Mouse (Mus musculus): ENCODE measurements around the gene Ncapd2. TPM values are rescaled to one million over a fixed set of nuclear protein-coding genes. Genes with fewer than 3 reads are reported as not detected.

Gene Ncapd2
- 0.28 TPM for polyA plus RNA-seq (2014; fragmentation: Illumina TruSeq; extraction: RNeasy Lipid Tissue Mini Kit (QIAGEN cat#74804); ENCODE audit: low read depth, low replicate concordance)

GRCm38 (mm10) chr6:125191332-125192015 is at the start of gene Ncapd2, which contains the start of gene Mrpl51:
Gene Ncapd2 (minus strand): TSS chr6:125191701.
Gene Mrpl51 (plus strand): TSS chr6:125191801.

DNA sequence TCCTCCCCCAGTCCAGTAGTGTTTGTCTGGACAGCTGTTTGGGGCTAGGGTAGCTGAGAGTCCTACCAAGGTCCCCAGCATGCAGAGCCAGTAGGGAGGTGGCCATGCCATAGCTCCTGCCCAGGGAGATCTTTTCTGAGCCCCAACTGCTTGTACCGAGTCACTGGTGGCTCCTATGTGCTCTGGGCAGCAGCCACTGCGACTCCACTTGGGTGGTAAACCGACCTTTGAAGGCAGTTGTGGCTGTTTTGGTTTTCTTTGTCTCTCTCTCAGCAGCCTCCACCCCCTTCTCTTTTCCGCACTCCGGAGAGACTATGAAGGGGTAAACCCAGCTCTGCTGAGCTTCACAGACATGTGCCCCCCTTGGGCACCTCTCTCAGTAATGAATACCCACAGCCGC is 45.3 kb upstream of the Ncapd2 start, which contains the start of gene Cd27:
TSS of gene Cd27 (minus strand) at position 229 of the 400 bp plus-strand sequence.

GRCm38 (mm10) chr6:125231117-125232044 is 39.9 kb upstream of the Ncapd2 start, which contains the start of gene Tapbpl:
Gene Tapbpl (minus strand): TSS chr6:125231860.

DNA sequence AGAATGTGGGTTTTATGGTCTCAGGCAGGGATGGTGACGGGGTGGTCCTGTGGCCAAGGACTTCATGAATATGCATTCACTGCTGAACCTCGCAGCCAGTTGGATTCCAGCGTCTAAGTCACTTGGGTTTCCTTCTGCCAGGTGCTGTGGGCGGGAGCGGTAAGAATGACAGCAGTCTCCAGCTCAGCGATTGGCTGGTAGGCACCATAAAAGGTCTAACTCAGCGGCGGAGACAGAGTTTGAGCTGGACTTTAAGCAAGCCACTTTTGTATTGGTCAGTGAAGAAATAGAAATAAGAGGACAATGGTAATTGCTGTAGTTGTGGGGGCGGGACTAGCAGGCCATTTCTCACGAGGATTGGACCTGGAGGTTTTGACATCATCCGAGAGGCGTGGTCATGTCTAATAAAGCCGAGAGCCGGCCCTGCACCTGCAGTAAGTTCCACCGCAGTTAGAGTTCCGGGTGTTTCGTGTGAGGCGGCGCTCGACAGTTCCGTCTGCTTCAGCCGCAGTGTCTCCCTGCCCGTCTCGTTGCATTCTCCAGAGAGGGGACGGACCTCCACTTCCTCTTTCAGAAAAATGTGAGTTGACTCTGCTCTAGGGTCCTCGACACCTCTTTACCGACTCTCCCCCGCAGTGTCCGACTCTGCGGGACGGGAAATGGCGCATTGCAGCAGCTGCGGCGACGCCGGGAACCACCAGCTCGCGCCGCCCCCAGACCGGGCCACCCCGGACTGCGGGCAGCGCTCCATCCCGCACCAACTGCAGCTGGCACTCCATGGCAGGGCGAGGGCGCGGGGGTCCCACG is 23.9 kb upstream of the Ncapd2 start, which contains the start of gene Vamp1:
TSS of gene Vamp1 (plus strand) at position 404 of the 807 bp plus-strand sequence.

DNA sequence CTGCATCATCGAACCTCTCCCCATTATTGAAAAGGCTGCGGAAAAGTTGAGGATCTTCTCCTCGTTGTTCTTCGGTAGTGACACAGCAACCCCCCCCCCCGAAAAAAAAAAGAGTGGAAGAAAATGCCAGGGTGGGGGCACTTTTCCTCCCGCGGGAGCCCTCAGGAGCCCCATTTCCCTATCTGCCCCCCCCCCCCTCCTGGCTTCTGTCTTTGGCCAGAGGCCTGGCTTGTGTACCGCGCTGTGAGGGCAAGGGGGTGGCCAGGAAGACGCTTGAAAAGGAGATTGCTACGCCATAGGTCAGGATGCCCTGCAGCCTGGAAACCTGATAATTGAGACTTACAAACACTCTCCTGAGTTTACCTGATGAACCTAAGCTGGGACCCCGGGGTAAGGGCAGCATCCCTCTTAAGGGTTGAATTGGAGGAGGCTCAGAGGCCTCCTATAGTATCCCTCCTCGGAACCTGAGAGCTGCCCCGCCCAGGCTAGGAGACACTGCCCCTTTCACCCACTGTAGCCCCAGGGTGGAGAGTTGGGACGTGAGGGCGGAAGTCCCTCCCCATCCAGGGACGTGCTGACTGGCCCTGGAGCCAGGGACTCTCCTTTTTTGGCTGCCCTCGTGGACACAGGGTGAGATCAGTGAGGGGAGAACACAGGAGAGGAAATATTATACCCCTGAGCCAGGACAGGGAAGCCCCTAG is 25.3 kb downstream of the Ncapd2 start, which contains the start of gene Gapdh:
TSS of gene Gapdh (minus strand) at position 417 of the 701 bp plus-strand sequence.

DNA sequence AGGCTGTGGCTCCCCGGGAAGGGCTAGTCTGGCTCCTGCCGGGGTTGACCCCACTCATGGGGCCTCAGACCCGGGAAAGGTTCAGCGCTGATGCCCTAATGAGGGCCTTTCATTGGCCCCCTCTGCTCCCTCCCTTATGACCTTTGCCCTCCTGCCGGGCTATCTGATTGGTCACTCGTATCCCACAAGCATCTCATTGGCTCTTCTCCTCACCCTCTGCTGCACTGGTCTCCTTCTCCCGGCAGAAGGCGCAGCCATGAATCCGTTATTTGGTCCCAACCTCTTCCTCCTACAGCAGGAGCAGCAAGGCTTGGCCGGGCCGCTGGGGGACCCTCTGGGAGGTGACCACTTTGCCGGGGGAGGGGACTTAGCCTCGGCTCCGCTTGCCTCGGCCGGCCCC is 46.5 kb downstream of the Ncapd2 start, which contains the start of gene Iffo1:
TSS of gene Iffo1 (plus strand) at position 241 of the 400 bp plus-strand sequence.

DNA sequence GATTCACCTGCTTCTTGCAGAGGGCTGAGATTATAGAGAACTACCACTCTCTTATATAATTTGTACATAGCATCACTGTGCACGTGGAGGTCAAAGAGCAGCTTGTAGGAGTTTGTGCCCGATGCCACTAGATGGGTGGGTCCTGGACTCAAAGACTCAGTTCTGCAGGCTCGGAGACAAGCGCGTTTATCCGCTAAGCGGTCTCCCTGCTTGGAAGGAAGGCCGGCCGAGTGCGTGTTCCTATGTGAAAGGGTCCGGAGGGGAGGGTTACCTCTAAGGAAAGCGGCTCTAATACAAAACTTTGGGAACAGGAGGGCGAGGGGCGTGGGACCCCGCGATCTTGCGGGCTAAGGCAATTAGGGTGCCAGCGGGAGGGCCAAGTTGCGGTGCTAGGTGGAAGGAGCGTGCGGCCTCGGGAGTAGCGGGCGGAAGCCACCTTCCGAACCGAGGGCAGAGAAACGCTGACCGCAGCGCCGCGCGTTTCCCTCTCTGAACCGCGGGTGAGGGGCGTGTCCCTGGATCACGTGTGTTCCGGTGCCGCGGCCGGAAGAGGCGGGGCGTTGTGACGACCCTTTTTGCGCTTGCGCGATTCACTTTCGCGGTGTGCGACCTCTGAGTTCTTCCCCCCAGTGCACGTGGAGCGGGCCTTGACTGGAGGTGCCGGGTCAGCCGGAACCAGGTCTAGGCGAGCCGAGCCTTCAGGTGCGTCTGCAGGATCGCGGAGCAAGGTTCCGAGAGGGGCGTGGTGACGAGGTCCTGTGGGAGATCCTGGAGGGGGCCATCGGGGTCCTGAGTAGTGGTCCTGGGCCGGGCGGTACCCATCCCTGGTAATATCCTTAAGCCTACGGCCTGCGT is 60.0 kb downstream of the Ncapd2 start, which contains the start of gene Nop2:
TSS of gene Nop2 (plus strand) at position 608 of the 855 bp plus-strand sequence.

Other genes starting within 250 kb of the Ncapd2 start
- 21.7 TPM for gene Cops7a, start 226.2 kb downstream of the Ncapd2 start, polyA plus RNA-seq (2014; fragmentation: Illumina TruSeq; extraction: RNeasy Lipid Tissue Mini Kit (QIAGEN cat#74804); ENCODE audit: low read depth, low replicate concordance)
- not detected for gene Pianp, start 195.0 kb downstream of the Ncapd2 start, polyA plus RNA-seq (2014; fragmentation: Illumina TruSeq; extraction: RNeasy Lipid Tissue Mini Kit (QIAGEN cat#74804); ENCODE audit: low read depth, low replicate concordance)
- 12.1 TPM for gene Zfp384, start 182.6 kb downstream of the Ncapd2 start, polyA plus RNA-seq (2014; fragmentation: Illumina TruSeq; extraction: RNeasy Lipid Tissue Mini Kit (QIAGEN cat#74804); ENCODE audit: low read depth, low replicate concordance)
- gene Ing4, start 151.9 kb downstream of the Ncapd2 start, polyA plus RNA-seq (2014; fragmentation: Illumina TruSeq; extraction: RNeasy Lipid Tissue Mini Kit (QIAGEN cat#74804); ENCODE audit: low read depth, low replicate concordance): 8.7 TPM
- gene Acrbp, start 142.0 kb downstream of the Ncapd2 start, polyA plus RNA-seq (2014; fragmentation: Illumina TruSeq; extraction: RNeasy Lipid Tissue Mini Kit (QIAGEN cat#74804); ENCODE audit: low read depth, low replicate concordance): 0.53 TPM
- not detected for gene Lpar5, start 123.8 kb downstream of the Ncapd2 start, polyA plus RNA-seq (2014; fragmentation: Illumina TruSeq; extraction: RNeasy Lipid Tissue Mini Kit (QIAGEN cat#74804); ENCODE audit: low read depth, low replicate concordance)
- 59.2 TPM for gene Chd4, start 95.7 kb downstream of the Ncapd2 start, polyA plus RNA-seq (2014; fragmentation: Illumina TruSeq; extraction: RNeasy Lipid Tissue Mini Kit (QIAGEN cat#74804); ENCODE audit: low read depth, low replicate concordance)
- gene Nop2, start 59.8 kb downstream of the Ncapd2 start, polyA plus RNA-seq (2014; fragmentation: Illumina TruSeq; extraction: RNeasy Lipid Tissue Mini Kit (QIAGEN cat#74804); ENCODE audit: low read depth, low replicate concordance): 1.3 TPM
- gene Iffo1, start 46.5 kb downstream of the Ncapd2 start, polyA plus RNA-seq (2014; fragmentation: Illumina TruSeq; extraction: RNeasy Lipid Tissue Mini Kit (QIAGEN cat#74804); ENCODE audit: low read depth, low replicate concordance): 3.1 TPM
- 156 TPM for gene Gapdh, start 25.2 kb downstream of the Ncapd2 start, polyA plus RNA-seq (2014; fragmentation: Illumina TruSeq; extraction: RNeasy Lipid Tissue Mini Kit (QIAGEN cat#74804); ENCODE audit: low read depth, low replicate concordance)
- gene Mrpl51, start 100 bp upstream of the Ncapd2 start, polyA plus RNA-seq (2014; fragmentation: Illumina TruSeq; extraction: RNeasy Lipid Tissue Mini Kit (QIAGEN cat#74804); ENCODE audit: low read depth, low replicate concordance): 159 TPM
- 5.0 TPM for gene Vamp1, start 23.9 kb upstream of the Ncapd2 start, polyA plus RNA-seq (2014; fragmentation: Illumina TruSeq; extraction: RNeasy Lipid Tissue Mini Kit (QIAGEN cat#74804); ENCODE audit: low read depth, low replicate concordance)
- 1.3 TPM for gene Tapbpl, start 40.2 kb upstream of the Ncapd2 start, polyA plus RNA-seq (2014; fragmentation: Illumina TruSeq; extraction: RNeasy Lipid Tissue Mini Kit (QIAGEN cat#74804); ENCODE audit: low read depth, low replicate concordance)
- gene Cd27, start 45.3 kb upstream of the Ncapd2 start, polyA plus RNA-seq (2014; fragmentation: Illumina TruSeq; extraction: RNeasy Lipid Tissue Mini Kit (QIAGEN cat#74804); ENCODE audit: low read depth, low replicate concordance): not detected
- not detected for gene Tuba3a, start 94.3 kb upstream of the Ncapd2 start, polyA plus RNA-seq (2014; fragmentation: Illumina TruSeq; extraction: RNeasy Lipid Tissue Mini Kit (QIAGEN cat#74804); ENCODE audit: low read depth, low replicate concordance)
- 0.89 TPM for gene Ltbr, start 122.2 kb upstream of the Ncapd2 start, polyA plus RNA-seq (2014; fragmentation: Illumina TruSeq; extraction: RNeasy Lipid Tissue Mini Kit (QIAGEN cat#74804); ENCODE audit: low read depth, low replicate concordance)
- 16.7 TPM for gene Scnn1a, start 129.0 kb upstream of the Ncapd2 start, polyA plus RNA-seq (2014; fragmentation: Illumina TruSeq; extraction: RNeasy Lipid Tissue Mini Kit (QIAGEN cat#74804); ENCODE audit: low read depth, low replicate concordance)
- gene Tnfrsf1a, start 157.7 kb upstream of the Ncapd2 start, polyA plus RNA-seq (2014; fragmentation: Illumina TruSeq; extraction: RNeasy Lipid Tissue Mini Kit (QIAGEN cat#74804); ENCODE audit: low read depth, low replicate concordance): 4.6 TPM
- not detected for gene Plekhg6, start 189.1 kb upstream of the Ncapd2 start, polyA plus RNA-seq (2014; fragmentation: Illumina TruSeq; extraction: RNeasy Lipid Tissue Mini Kit (QIAGEN cat#74804); ENCODE audit: low read depth, low replicate concordance)

All from kidney, adult 10 weeks (tissue).